17 mouse cellular contexts compared by ENCODE assay signal in genomic region chr10:61572126-61572525, GRCm38 (mm10). TPM values are rescaled to one million over a fixed set of nuclear protein-coding genes. Genes with fewer than 3 reads are reported as not detected.
DNase-seq lines count a peak whose midpoint lies in the region; ATAC-seq and TF ChIP-seq lines count a peak whose summit lies in the region.
"Had no signal": no experiment of that assay in that cellular context is flagged by ENCODE, and none has a peak within 500 bp of the region (broad histone marks: within the 10 kb centered on the region; RNA-seq: fewer than 3 reads in every experiment).

No protein-coding gene starts in this region.

- no peak for DNase-seq in forebrain, embryonic 10.5 days (ENCODE audit: extremely low spot score, low spot score)
- DNase-seq in kidney, adult 9 months: no peak
- DNase-seq in midbrain, postnatal 0 days (ENCODE audit: low spot score): peak; percentile 53
- DNase-seq in lung, postnatal 36 days: peak; percentile 7
- no peak for DNase-seq in heart, adult 2 months
- DNase-seq: cerebellum, adult 11 months; kidney, adult 2 months had no signal

- TF ChIP-seq EP300 in heart, adult 2 months (IDR thresholded peaks at IDR 0.05; ENCODE audit: insufficient read depth, low read depth, low read length): no peak

- no peaks in the 10 kb centered on the region for H3K36me3 ChIP-seq in forebrain, embryonic 13.5 days (ENCODE audit: poor library complexity, severe bottlenecking)
- H3K36me3 ChIP-seq in forebrain, embryonic 10.5 days (replicated peaks): no peaks in the 10 kb centered on the region
- no peaks in the 10 kb centered on the region for H3K36me3 ChIP-seq in kidney, embryonic 16.5 days (ENCODE audit: insufficient read depth, low read length)
- no peaks in the 10 kb centered on the region for H3K36me3 ChIP-seq in midbrain, postnatal 0 days (ENCODE audit: insufficient read depth, low read length)
- no peaks in the 10 kb centered on the region for H3K36me3 ChIP-seq in midbrain, embryonic 13.5 days
- H3K36me3 ChIP-seq in heart, adult 2 months (ENCODE audit: control insufficient read depth, insufficient read depth, low read length): no peaks in the 10 kb centered on the region
- H3K36me3 ChIP-seq: heart, embryonic 15.5 days; hindbrain, embryonic 15.5 days had no signal

- ATAC-seq in forebrain, embryonic 13.5 days: no peak
- ATAC-seq in kidney, embryonic 16.5 days (ENCODE audit: low FRiP score, low TSS enrichment): peak; percentile 24; the same call in 1 of the 2 replicates
- ATAC-seq in midbrain, postnatal 0 days (ENCODE audit: low FRiP score): no peak
- no peak for ATAC-seq in midbrain, embryonic 13.5 days
- ATAC-seq: Patski had no signal

- no peak for TF ChIP-seq CTCF in midbrain, postnatal 0 days (IDR thresholded peaks at IDR 0.05)
- no peak for TF ChIP-seq CTCF in heart, adult 2 months (IDR thresholded peaks at IDR 0.05)

- H3K27me3 ChIP-seq in forebrain, embryonic 13.5 days: no peaks in the 10 kb centered on the region
- H3K27me3 ChIP-seq in forebrain, embryonic 10.5 days (ENCODE audit: poor library complexity, severe bottlenecking): no peaks in the 10 kb centered on the region
- no peaks in the 10 kb centered on the region for H3K27me3 ChIP-seq in kidney, embryonic 16.5 days (ENCODE audit: insufficient read depth, low read length)
- H3K27me3 ChIP-seq in midbrain, postnatal 0 days (ENCODE audit: insufficient read depth, low read length): peaks cover 4% of the 10 kb centered on the region; the same call in 1 of the 2 replicates
- peaks cover 4% of the 10 kb centered on the region; the same call in 1 of the 2 replicates for H3K27me3 ChIP-seq in midbrain, embryonic 13.5 days
- no peaks in the 10 kb centered on the region for H3K27me3 ChIP-seq in heart, adult 2 months (ENCODE audit: control insufficient read depth, insufficient read depth, low read length)
- H3K27me3 ChIP-seq: heart, embryonic 15.5 days; hindbrain, embryonic 15.5 days; Patski had no signal

- 57% methylated on average over 5 of the region's 5 CpGs for WGBS in forebrain, embryonic 13.5 days
- 87% methylated on average over 5 of the region's 5 CpGs for WGBS in forebrain, embryonic 10.5 days
- WGBS in kidney, embryonic 16.5 days: 33% methylated on average over 5 of the region's 5 CpGs
- WGBS in midbrain, postnatal 0 days: 59% methylated on average over 5 of the region's 5 CpGs
- 65% methylated on average over 5 of the region's 5 CpGs for WGBS in midbrain, embryonic 13.5 days
- 80% methylated on average over 5 of the region's 5 CpGs for WGBS in heart, adult 2 months

- intact Hi-C loops in heart, adult 2 months (cut with DNase I): no loop called here

- H3K27ac ChIP-seq in forebrain, embryonic 13.5 days: peak overlapping the region; percentile 10; the same call in 1 of the 2 replicates
- H3K27ac ChIP-seq in forebrain, embryonic 10.5 days: no peak overlapping the region
- H3K27ac ChIP-seq in kidney, embryonic 16.5 days (ENCODE audit: low read length): no peak overlapping the region
- H3K27ac ChIP-seq in midbrain, postnatal 0 days (ENCODE audit: low read depth, low read length): no peak overlapping the region
- no peak overlapping the region for H3K27ac ChIP-seq in midbrain, embryonic 13.5 days
- no peak overlapping the region for H3K27ac ChIP-seq in heart, adult 2 months
- H3K27ac ChIP-seq: heart, embryonic 15.5 days; hindbrain, embryonic 15.5 days; liver, embryonic 14.5 days had no signal

- no peak for TF ChIP-seq POLR2A in heart, adult 2 months (IDR thresholded peaks at IDR 0.05; ENCODE audit: insufficient read depth, low read depth, low read length)

- no peak overlapping the region for H3K4me2 ChIP-seq in forebrain, embryonic 13.5 days
- no peak overlapping the region for H3K4me2 ChIP-seq in kidney, embryonic 16.5 days (replicated peaks; ENCODE audit: low read depth, low read length)
- no peak overlapping the region for H3K4me2 ChIP-seq in midbrain, postnatal 0 days (ENCODE audit: low read depth, low read length, poor library complexity, severe bottlenecking)
- H3K4me2 ChIP-seq in midbrain, embryonic 13.5 days (replicated peaks): no peak overlapping the region
- H3K4me2 ChIP-seq: heart, embryonic 15.5 days; hindbrain, embryonic 15.5 days had no signal

- H3K9me3 ChIP-seq in forebrain, embryonic 13.5 days (replicated peaks): no peaks in the 10 kb centered on the region
- H3K9me3 ChIP-seq in forebrain, embryonic 10.5 days: no peaks in the 10 kb centered on the region
- no peaks in the 10 kb centered on the region for H3K9me3 ChIP-seq in kidney, embryonic 16.5 days (ENCODE audit: low read length)
- no peaks in the 10 kb centered on the region for H3K9me3 ChIP-seq in midbrain, postnatal 0 days (ENCODE audit: low read length)
- H3K9me3 ChIP-seq in midbrain, embryonic 13.5 days: no peaks in the 10 kb centered on the region
- H3K9me3 ChIP-seq: heart, embryonic 15.5 days; hindbrain, embryonic 15.5 days; megakaryocyte, embryonic 14.5 days had no signal

- H3K4me3 ChIP-seq in forebrain, embryonic 13.5 days: no peak overlapping the region
- H3K4me3 ChIP-seq in forebrain, embryonic 10.5 days: no peak overlapping the region
- no peak overlapping the region for H3K4me3 ChIP-seq in kidney, embryonic 16.5 days (ENCODE audit: low read length)
- no peak overlapping the region for H3K4me3 ChIP-seq in midbrain, postnatal 0 days (ENCODE audit: low read depth, low read length)
- no peak overlapping the region for H3K4me3 ChIP-seq in midbrain, embryonic 13.5 days (replicated peaks)
- H3K4me3 ChIP-seq in heart, adult 2 months: no peak overlapping the region
- H3K4me3 ChIP-seq: heart, embryonic 15.5 days; hindbrain, embryonic 15.5 days; megakaryocyte, embryonic 14.5 days had no signal

- peaks cover 35% of the 10 kb centered on the region for H3K4me1 ChIP-seq in forebrain, embryonic 13.5 days
- H3K4me1 ChIP-seq in forebrain, embryonic 10.5 days: peaks cover 45% of the 10 kb centered on the region
- H3K4me1 ChIP-seq in kidney, embryonic 16.5 days (ENCODE audit: insufficient read depth, low read length): no peaks in the 10 kb centered on the region
- peaks cover 2% of the 10 kb centered on the region; the same call in 1 of the 2 replicates for H3K4me1 ChIP-seq in midbrain, postnatal 0 days (ENCODE audit: insufficient read depth, low read length)
- peaks cover 50% of the 10 kb centered on the region for H3K4me1 ChIP-seq in midbrain, embryonic 13.5 days (replicated peaks)
- H3K4me1 ChIP-seq in heart, adult 2 months (ENCODE audit: control insufficient read depth, insufficient read depth, low read length): no peaks in the 10 kb centered on the region

- no peak overlapping the region for H3K9ac ChIP-seq in forebrain, embryonic 13.5 days
- H3K9ac ChIP-seq in kidney, embryonic 16.5 days (replicated peaks; ENCODE audit: low read length): no peak overlapping the region
- no peak overlapping the region for H3K9ac ChIP-seq in midbrain, postnatal 0 days (replicated peaks; ENCODE audit: low read length, poor library complexity, severe bottlenecking)
- H3K9ac ChIP-seq in midbrain, embryonic 13.5 days (replicated peaks): no peak overlapping the region
- H3K9ac ChIP-seq in heart, adult 2 months (ENCODE audit: low read depth, low read length): no peak overlapping the region
- H3K9ac ChIP-seq: heart, embryonic 15.5 days; hindbrain, embryonic 15.5 days; liver, embryonic 14.5 days had no signal

- no peaks in the 10 kb centered on the region for H3K79me2 ChIP-seq in heart, adult 2 months (replicated peaks; ENCODE audit: control insufficient read depth, insufficient read depth, low read length)

RNA-seq across cellular contexts. Expression of gene Npffr1, which starts 23.2 kb away (rescaled TPM):
- polyA plus RNA-seq in forebrain, embryonic 13.5 days (2015; fragmentation: Nextera tagmentation; extraction: Ambion mirVana): 0.24 and 0.36 TPM in 2 replicates
- polyA plus RNA-seq in forebrain, embryonic 10.5 days (2016; fragmentation: Nextera tagmentation; extraction: Ambion mirVana): 0.05 and 0.07 TPM in 2 replicates
- 0.12 TPM in 2 replicates for polyA plus RNA-seq in kidney, embryonic 16.5 days (2015; fragmentation: Nextera tagmentation; extraction: Ambion mirVana)
- total RNA-seq in midbrain, postnatal 0 days (2014; rRNA removed): 5.4 and 5.8 TPM in 2 replicates
- polyA plus RNA-seq in midbrain, postnatal 0 days (2015; fragmentation: Nextera tagmentation; extraction: Ambion mirVana): 3.2 and 3.4 TPM in 2 replicates
- 0.81 and 0.87 TPM in 2 replicates for polyA plus RNA-seq in midbrain, embryonic 13.5 days (2015; fragmentation: Nextera tagmentation; extraction: Ambion mirVana)
- total RNA-seq in heart, adult 2 months (2021): under 1 TPM in 1 of 2 experiments, not detected in 1; 0.07 TPM
- 0.14 and 0.15 TPM in 2 replicates for polyA plus RNA-seq in heart, adult 2 months (2012; rRNA removed)
- total RNA-seq: common myeloid progenitor, adult 5-6 weeks had no signal
- polyA plus RNA-seq: heart, embryonic 15.5 days; limb, embryonic 11.5 days; liver, embryonic 14.5 days had no signal

Comparison
In these comparisons a context has a peak if more than half of its experiments do, and no peak if none do; other contexts are left out.
1. DNase-seq: peak in midbrain, postnatal 0 days (single experiment) and lung, postnatal 36 days (single experiment); none in forebrain, embryonic 10.5 days (single experiment), kidney, adult 9 months (single experiment) and heart, adult 2 months (0 of 2).